Mouse (Mus musculus): Measurements from ENCODE around the gene Scaf1.

- TF ChIP-seq ZC3H11A (IDR thresholded peaks at IDR 0.05; ENCODE audit: borderline replicate concordance, low read depth, low read length) (no peak), ZNF384 (IDR thresholded peaks at IDR 0.05; ENCODE audit: low read depth, low read length) (no peak), HCFC1 (IDR thresholded peaks at IDR 0.05; ENCODE audit: borderline replicate concordance, insufficient read depth, low read length) (no peak), MAFK (IDR thresholded peaks at IDR 0.05; ENCODE audit: insufficient read depth, low read depth, low read length) (no peak), CHD2 (IDR thresholded peaks at IDR 0.05; ENCODE audit: low read depth, low read length) (no peak)
These were observed 49.5 kb downstream of the Scaf1 start for GRCm38 (mm10) chr7:44966638-44967037.

Measured in ES-E14 (cell line).